In genomic region chr11:104549438-104550405, GRCm38 (mm10) we compare ENCODE assay signal across 7 mouse cellular contexts. TPM values are rescaled to one million over a fixed set of nuclear protein-coding genes. Genes with fewer than 3 reads are reported as not detected.
A peak's percentile ranks its signal among the peaks of the same experiment; 100 is the strongest.
DNase-seq lines count a peak whose midpoint lies in the region; ATAC-seq and TF ChIP-seq lines count a peak whose summit lies in the region.

No protein-coding gene starts in this region.

- 0 out of 2 replicates have a peak, but pooled peaks have one; percentile 5 for TF ChIP-seq POLR2A in CH12.LX (IDR thresholded peaks at IDR 0.05; ENCODE audit: low read depth, low read length)
- no peak for TF ChIP-seq POLR2A in limb, embryonic 14.5 days (IDR thresholded peaks at IDR 0.05; ENCODE audit: borderline replicate concordance, extremely low read depth, insufficient read depth, insufficient read length)

- TF ChIP-seq CTCF in CH12.LX (conservative IDR thresholded peaks at IDR 0.05 in 1 of 2, IDR thresholded peaks at IDR 0.05 in 1 of 2; ENCODE audit: low read depth in 2 of 2, low read length in 2 of 2), result no peak

- H3K4me2 ChIP-seq in CH12.LX (ENCODE audit: insufficient read depth, low read depth, poor library complexity, severe bottlenecking), result peak overlapping the region; percentile 79
- H3K4me2 ChIP-seq in hindbrain, embryonic 12.5 days (replicated peaks), result peak overlapping the region; percentile 75
- H3K4me2 ChIP-seq in limb, embryonic 14.5 days (replicated peaks; ENCODE audit: low read depth, low read length, severe bottlenecking), result peak overlapping the region; percentile 71
- H3K4me2 ChIP-seq in midbrain, embryonic 13.5 days (replicated peaks), result peak overlapping the region; percentile 79

- TF ChIP-seq EP300 in CH12.LX (IDR thresholded peaks at IDR 0.05; ENCODE audit: low read length), result 0 out of 2 replicates have a peak, but pooled peaks have one; percentile 13

- H3K4me3 ChIP-seq in CH12.LX (replicated peaks in 1 of 3; ENCODE audit: low read depth in 2 of 3, low read length in 2 of 3, poor library complexity in 1 of 3), result peak overlapping the region; percentile 84 to 98 (median 95)
- peak overlapping the region; percentile 95 for H3K4me3 ChIP-seq in hindbrain, embryonic 12.5 days
- peak overlapping the region; percentile 87 for H3K4me3 ChIP-seq in limb, embryonic 14.5 days (replicated peaks; ENCODE audit: low read length)
- peak overlapping the region; percentile 88 for H3K4me3 ChIP-seq in midbrain, embryonic 13.5 days (replicated peaks)

- in situ Hi-C loops in CH12.LX (cut with MboI; ENCODE audit: low pct_ligation_motif_present, low pct_unique_long_range_greater_than_20kb, low sequenced_read_pairs), result no loop called here

- peak overlapping the region; percentile 98 for H3K9ac ChIP-seq in CH12.LX (ENCODE audit: insufficient read depth, low read depth)
- peak overlapping the region; percentile 100 for H3K9ac ChIP-seq in hindbrain, embryonic 12.5 days
- peak overlapping the region; percentile 100 for H3K9ac ChIP-seq in limb, embryonic 14.5 days (ENCODE audit: low read depth, low read length, severe bottlenecking)
- H3K9ac ChIP-seq in midbrain, embryonic 13.5 days (replicated peaks), result peak overlapping the region; percentile 100

- H3K9me3 ChIP-seq in CH12.LX (replicated peaks; ENCODE audit: low read length), result no peaks in the 10 kb centered on the region
- no peaks in the 10 kb centered on the region for H3K9me3 ChIP-seq in hindbrain, embryonic 12.5 days (replicated peaks)
- no peaks in the 10 kb centered on the region for H3K9me3 ChIP-seq in limb, embryonic 14.5 days (ENCODE audit: control insufficient read depth, low read length)
- H3K9me3 ChIP-seq in midbrain, embryonic 13.5 days, result no peaks in the 10 kb centered on the region

- dilution Hi-C loops in CH12.LX (cut with MboI; ENCODE audit: extremely low pct_ligation_motif_present, extremely low pct_unique_long_range_greater_than_20kb, low sequenced_read_pairs), result no loop called here

- H3K36me3 ChIP-seq in CH12.LX (replicated peaks in 1 of 2; ENCODE audit: control insufficient read depth in 1 of 2, insufficient read depth in 1 of 2, low read length in 1 of 2), result peaks cover 8 to 25% of the 10 kb centered on the region in 2 experiments
- no peaks in the 10 kb centered on the region for H3K36me3 ChIP-seq in hindbrain, embryonic 12.5 days
- H3K36me3 ChIP-seq in limb, embryonic 14.5 days (ENCODE audit: control insufficient read depth, insufficient read depth, low read length), result peaks cover 3% of the 10 kb centered on the region; the same call in 1 of the 2 replicates
- 0 out of 2 replicates have a peak, but pooled peaks cover 2% of the 10 kb centered on the region for H3K36me3 ChIP-seq in midbrain, embryonic 13.5 days
- H3K36me3 ChIP-seq in splenic B cell, adult 2 months (ENCODE audit: control insufficient read depth, insufficient read depth, low read length, poor library complexity, severe bottlenecking), result no peaks in the 10 kb centered on the region

- H3K79me2 ChIP-seq in CH12.LX (replicated peaks; ENCODE audit: control insufficient read depth, extremely low read depth, insufficient read depth, poor library complexity, severe bottlenecking), result peaks cover 51% of the 10 kb centered on the region

- H3K27ac ChIP-seq in CH12.LX (ENCODE audit: insufficient read depth, low read depth), result peak overlapping the region; percentile 85
- H3K27ac ChIP-seq in hindbrain, embryonic 12.5 days, result peak overlapping the region; percentile 89
- H3K27ac ChIP-seq in limb, embryonic 14.5 days (replicated peaks; ENCODE audit: low read depth, low read length), result peak overlapping the region; percentile 92
- peak overlapping the region; percentile 87 for H3K27ac ChIP-seq in midbrain, embryonic 13.5 days

- under 1% methylated on average over 53 of the region's 53 CpGs for WGBS in hindbrain, embryonic 12.5 days
- WGBS in limb, embryonic 14.5 days, result under 1% methylated on average over 42 of the region's 53 CpGs
- WGBS in midbrain, embryonic 13.5 days, result under 1% methylated on average over 52 of the region's 53 CpGs

- H3K27me3 ChIP-seq in CH12.LX (replicated peaks), result no peaks in the 10 kb centered on the region
- 0 out of 2 replicates have a peak, but pooled peaks cover 4% of the 10 kb centered on the region for H3K27me3 ChIP-seq in hindbrain, embryonic 12.5 days
- no peaks in the 10 kb centered on the region for H3K27me3 ChIP-seq in limb, embryonic 14.5 days (ENCODE audit: control insufficient read depth, insufficient read depth, low read length)
- H3K27me3 ChIP-seq in midbrain, embryonic 13.5 days, result peaks cover 7% of the 10 kb centered on the region; the same call in 1 of the 2 replicates
- H3K27me3 ChIP-seq in splenic B cell, adult 2 months (ENCODE audit: control insufficient read depth, insufficient read depth, low read length, poor library complexity, severe bottlenecking), result no peaks in the 10 kb centered on the region

- H3K4me1 ChIP-seq in CH12.LX (ENCODE audit: control insufficient read depth in 1 of 2, insufficient read depth in 2 of 2), result peaks cover 12 to 52% of the 10 kb centered on the region in 2 experiments; a peak in 3 of 4 replicates
- peaks cover 20% of the 10 kb centered on the region; the same call in 1 of the 2 replicates for H3K4me1 ChIP-seq in hindbrain, embryonic 12.5 days
- peaks cover 8% of the 10 kb centered on the region for H3K4me1 ChIP-seq in limb, embryonic 14.5 days (ENCODE audit: control insufficient read depth, insufficient read depth, low read length)
- H3K4me1 ChIP-seq in midbrain, embryonic 13.5 days (replicated peaks), result peaks cover 28% of the 10 kb centered on the region

- peak; percentile 72 for DNase-seq in CH12.LX (ENCODE audit: extremely low read depth)
- DNase-seq in T-cell, adult 2 months (ENCODE audit: low spot score), result peak; percentile 68
- no peak for DNase-seq in limb, embryonic 14.5 days (ENCODE audit: low spot score)
- peak; percentile 44 for DNase-seq in splenic B cell, adult 2 months (ENCODE audit: low read depth, low spot score)

- peak; percentile 71 for ATAC-seq in erythroid progenitor cell, adult 5-6 weeks (replicated peaks; ENCODE audit: low FRiP score, poor library complexity, severe bottlenecking)
- ATAC-seq in hindbrain, embryonic 12.5 days (ENCODE audit: low FRiP score), result peak; percentile 64
- ATAC-seq in limb, embryonic 14.5 days (ENCODE audit: low FRiP score, low read depth), result peak; percentile 68
- ATAC-seq in midbrain, embryonic 13.5 days, result no peak

- TF ChIP-seq RAD21 in CH12.LX (IDR thresholded peaks at IDR 0.05; ENCODE audit: low read depth, low read length), result no peak

TF ChIP-seq in CH12.LX, 34 proteins besides CTCF, POLR2A, EP300 and RAD21 (continues in another document):
- TF ChIP-seq SIN3A (IDR thresholded peaks at IDR 0.05; ENCODE audit: low read length), result peak; percentile 82
- no peak for TF ChIP-seq JUND (conservative IDR thresholded peaks at IDR 0.05; ENCODE audit: low read depth, low read length)
- TF ChIP-seq NRF1 (IDR thresholded peaks at IDR 0.05; ENCODE audit: low read depth, low read length), result 0 out of 2 replicates have a peak, but pooled peaks have one; percentile 9
- TF ChIP-seq UBTF (IDR thresholded peaks at IDR 0.05; ENCODE audit: low read depth, low read length), result peak; percentile 99
- TF ChIP-seq ZMIZ1 (IDR thresholded peaks at IDR 0.05; ENCODE audit: low read depth, low read length), result 0 out of 2 replicates have a peak, but pooled peaks have one; percentile 18
- peak; percentile 94 for TF ChIP-seq CHD1 (IDR thresholded peaks at IDR 0.05; ENCODE audit: low read depth, low read length)
- TF ChIP-seq KAT2A (IDR thresholded peaks at IDR 0.05; ENCODE audit: insufficient replicate concordance, low read length), result peak; percentile 89; the same call in 1 of the 2 replicates
- peak; percentile 50; the same call in 1 of the 2 replicates for TF ChIP-seq ZKSCAN1 (IDR thresholded peaks at IDR 0.05; ENCODE audit: borderline replicate concordance, low read depth, low read length)
- TF ChIP-seq MAX (IDR thresholded peaks at IDR 0.05; ENCODE audit: low read length), result 0 out of 2 replicates have a peak, but pooled peaks have one; percentile 41

RNA-seq across cellular contexts. Expression of gene Cdc27, which starts 0.7 kb away (rescaled TPM):
- total RNA-seq in CH12.LX (2012; rRNA removed) (34.0 and 38.7 TPM in 2 replicates), CH12.LX (2014; rRNA removed) (86.8 and 93.5 TPM in 2 replicates)
- polyA plus RNA-seq in CH12.LX (2012; ENCODE audit: insufficient read length, low read depth), result 68.0 and 71.9 TPM in 2 replicates
- 76.0 and 78.4 TPM in 2 replicates for total RNA-seq in erythroid progenitor cell, adult 5-6 weeks (2015; ENCODE audit: low replicate concordance)
- total RNA-seq in erythroid progenitor cell, adult 5-6 weeks (2017; ENCODE audit: low replicate concordance), result 78.0 and 116 TPM in 2 replicates
- 47.6 and 50.4 TPM in 2 replicates for polyA plus RNA-seq in hindbrain, embryonic 12.5 days (2016; fragmentation: Nextera tagmentation; extraction: Ambion mirVana)
- polyA plus RNA-seq in limb, embryonic 14.5 days (2012; rRNA removed), result 27.1 and 30.5 TPM in 2 replicates
- 43.0 and 43.4 TPM in 2 replicates for polyA plus RNA-seq in limb, embryonic 14.5 days (2014; fragmentation: Nextera tagmentation; extraction: Ambion mirVana)
- 42.9 and 45.3 TPM in 2 replicates for polyA plus RNA-seq in midbrain, embryonic 13.5 days (2015; fragmentation: Nextera tagmentation; extraction: Ambion mirVana)

RNA-seq across cellular contexts. Expression of gene Myl4, which starts 0.7 kb away (rescaled TPM):
- total RNA-seq in CH12.LX (2012; rRNA removed) (49.6 and 55.9 TPM in 2 replicates), CH12.LX (2014; rRNA removed) (39.4 and 42.8 TPM in 2 replicates)
- 83.0 and 93.3 TPM in 2 replicates for polyA plus RNA-seq in CH12.LX (2012; ENCODE audit: insufficient read length, low read depth)
- total RNA-seq in erythroid progenitor cell, adult 5-6 weeks (2015; ENCODE audit: low replicate concordance), result 5.9 and 21.6 TPM in 2 replicates
- total RNA-seq in erythroid progenitor cell, adult 5-6 weeks (2017; ENCODE audit: low replicate concordance), result 0.68 and 7.3 TPM in 2 replicates
- polyA plus RNA-seq in hindbrain, embryonic 12.5 days (2016; fragmentation: Nextera tagmentation; extraction: Ambion mirVana), result 6.1 and 17.5 TPM in 2 replicates
- 221 and 305 TPM in 2 replicates for polyA plus RNA-seq in limb, embryonic 14.5 days (2012; rRNA removed)
- polyA plus RNA-seq in limb, embryonic 14.5 days (2014; fragmentation: Nextera tagmentation; extraction: Ambion mirVana), result 151 and 218 TPM in 2 replicates
- polyA plus RNA-seq in midbrain, embryonic 13.5 days (2015; fragmentation: Nextera tagmentation; extraction: Ambion mirVana), result 2.1 and 2.6 TPM in 2 replicates

RNA-seq across cellular contexts. Expression of gene Itgb3, which starts 58.1 kb away (rescaled TPM):
- total RNA-seq in CH12.LX (2012; rRNA removed) (1.8 and 3.0 TPM in 2 replicates), CH12.LX (2014; rRNA removed) (2.9 and 3.2 TPM in 2 replicates)
- 9.5 and 11.0 TPM in 2 replicates for polyA plus RNA-seq in CH12.LX (2012; ENCODE audit: insufficient read length, low read depth)
- total RNA-seq in erythroid progenitor cell, adult 5-6 weeks (2015; ENCODE audit: low replicate concordance), result 2.1 TPM in 1 of 2 replicates, not detected in the other
- total RNA-seq in erythroid progenitor cell, adult 5-6 weeks (2017; ENCODE audit: low replicate concordance), result 2.4 and 3.6 TPM in 2 replicates
- 2.9 and 3.4 TPM in 2 replicates for polyA plus RNA-seq in hindbrain, embryonic 12.5 days (2016; fragmentation: Nextera tagmentation; extraction: Ambion mirVana)
- polyA plus RNA-seq in limb, embryonic 14.5 days (2012; rRNA removed), result 2.9 TPM in 2 replicates
- 1.2 and 1.4 TPM in 2 replicates for polyA plus RNA-seq in limb, embryonic 14.5 days (2014; fragmentation: Nextera tagmentation; extraction: Ambion mirVana)
- polyA plus RNA-seq in midbrain, embryonic 13.5 days (2015; fragmentation: Nextera tagmentation; extraction: Ambion mirVana), result 0.62 and 0.98 TPM in 2 replicates
